Mouse (Mus musculus) kidney, adult 2 months (tissue): Measurements from ENCODE around the gene Fam178b. TPM values are rescaled to one million over a fixed set of nuclear protein-coding genes. Genes with fewer than 3 reads are reported as not detected.

Source experiments
- DNase-seq: peaks from one replicate; pipeline ENCODE4 v3.0.0; 2021
- H3K27ac ChIP-seq: fragments of 200-500 bp; 2 replicates; pipeline ENCODE4 v1.5.1; 2012; ENCODE audit warnings: low read depth, low read length, control low read depth, inconsistent platforms; ENCODE audit not compliant: insufficient read depth
- H3K27me3 ChIP-seq: fragments of 200-500 bp; replicated peaks from 2 replicates; pipeline ENCODE4 v1.6.1; 2012; ENCODE audit warnings: mild to moderate bottlenecking, moderate library complexity, low read length, inconsistent platforms; ENCODE audit not compliant: control insufficient read depth, insufficient read depth
- H3K36me3 ChIP-seq: fragments of 200-500 bp; 2 replicates; pipeline ENCODE4 v1.6.1; 2012; ENCODE audit warnings: mild to moderate bottlenecking, moderate library complexity, low read length, inconsistent platforms; ENCODE audit not compliant: control insufficient read depth, insufficient read depth
- H3K4me1 ChIP-seq: fragments of 200-500 bp; 2 replicates; pipeline ENCODE4 v1.6.1; 2011; ENCODE audit warnings: low read length; ENCODE audit not compliant: control insufficient read depth, insufficient read depth
- H3K4me3 ChIP-seq: fragments of 200-500 bp; 2 replicates; pipeline ENCODE4 v1.5.1; 2011; ENCODE audit warnings: mild to moderate bottlenecking, low read depth, low read length, control low read depth; ENCODE audit not compliant: insufficient read depth
- CTCF ChIP-seq: fragments of 200-500 bp; conservative IDR thresholded peaks from 2 replicates; pipeline ENCODE4 v1.5.1; 2011; ENCODE audit warnings: low read depth, mild to moderate bottlenecking, control low read depth, low read length, moderate library complexity, mixed read lengths; ENCODE audit not compliant: insufficient read depth, insufficient read length
- POLR2A ChIP-seq: fragments of 200-500 bp; IDR thresholded peaks from one replicate; pipeline ENCODE4 v1.6.1; 2011; ENCODE audit warnings: low read depth, low read length, control low read depth
- WGBS: fragments of 180-500 bp; shearing (Covaris S2); methylation state at CpG from one replicate; pipeline ENCODE4 v1.1.7; 2018; 5-methylcytosine and 5-hydroxymethylcytosine counted together
- polyA plus RNA-seq: library from polyadenylated mRNA; depleted of rRNA; stranded (reverse); fragments of >200 nt; gene quantifications from 2 replicates; pipeline ENCODE4 v1.2.3, GENCODE M21; 2012

Fam178b gene
- polyA plus RNA-seq, 1 experiment = 1.1 TPM

DNA sequence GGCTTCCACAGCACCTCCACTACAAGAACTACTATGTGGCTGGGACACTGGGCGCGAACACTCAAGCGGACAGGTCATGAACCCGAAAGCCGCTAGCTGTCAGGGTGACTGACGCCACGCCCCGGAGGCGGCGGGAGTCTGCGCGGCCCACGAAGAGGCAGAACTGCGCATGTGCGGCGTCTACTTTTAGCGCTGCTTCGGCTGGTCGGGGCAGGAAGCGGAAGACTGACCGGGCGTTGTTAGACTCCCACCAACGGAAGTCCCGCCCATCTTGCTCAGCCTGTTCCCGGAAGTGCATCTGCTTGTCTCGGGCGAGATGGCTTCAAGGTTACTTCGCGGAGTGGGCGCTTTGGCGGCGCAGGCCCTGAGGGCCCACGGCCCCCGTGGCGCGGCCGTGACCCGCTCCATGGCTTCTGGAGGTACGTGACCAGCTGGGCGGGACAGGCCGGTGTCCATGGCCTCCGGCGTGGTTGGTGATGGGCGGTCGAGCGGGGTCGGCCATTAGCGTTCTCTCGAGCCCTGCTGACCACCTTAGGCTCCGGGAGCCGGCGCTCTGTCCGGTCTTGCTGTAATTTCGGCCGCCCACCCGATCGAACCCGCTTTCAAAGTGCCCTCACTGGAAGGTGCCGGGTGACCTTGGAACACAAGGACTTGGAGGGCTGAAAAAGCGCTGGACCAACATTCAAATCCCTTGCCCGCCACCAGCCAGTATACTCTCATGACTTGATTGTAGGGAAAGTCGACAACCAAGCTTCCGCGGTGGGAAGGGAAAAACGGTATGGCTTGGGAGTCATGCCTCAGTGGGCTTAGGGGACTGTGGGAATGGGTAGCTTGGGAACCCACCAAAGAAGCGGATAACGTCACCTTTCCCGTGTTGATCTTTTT, 8.5 kb upstream of the Fam178b start, which contains the start of gene Cox5b:
Gene Cox5b, plus strand, starts transcription at position 179 of the 885 bp plus-strand sequence.
- under 1% methylated on average over 68 of the region's 68 CpGs for WGBS
- no peak for TF ChIP-seq CTCF
- peak; percentile 59 for TF ChIP-seq POLR2A
- peak; percentile 99 for DNase-seq
- Histone ChIP-seq H3K4me3 (peak within 1 kb of the TSS; percentile 88), H3K4me1 (peaks cover 3% of the 10 kb centered on the region; the same call in 1 of the 2 replicates), H3K27me3 (no peaks in the 10 kb centered on the region), H3K36me3 (no peaks in the 10 kb centered on the region), H3K27ac (peak within 1 kb of the TSS; percentile 92)

GRCm38 (mm10) chr1:36690671-36691235, 7.8 kb upstream of the Fam178b start:
- Histone ChIP-seq H3K27ac (peak overlapping the region; percentile 56), H3K36me3 (no peaks in the 10 kb centered on the region), H3K4me1 (peaks cover 3% of the 10 kb centered on the region; the same call in 1 of the 2 replicates), H3K4me3 (peak overlapping the region; percentile 88), H3K27me3 (no peaks in the 10 kb centered on the region)
- DNase-seq = no peak
- TF ChIP-seq POLR2A = no peak
- no peak for TF ChIP-seq CTCF
- 55% methylated on average over 11 of the region's 11 CpGs for WGBS

- H3K36me3 ChIP-seq = no peaks in the 10 kb centered on the region
- TF ChIP-seq CTCF (peak; percentile 93), POLR2A (no peak)
These were observed 956 bp upstream of the Fam178b start for GRCm38 (mm10) chr1:36683810-36684467.

DNA sequence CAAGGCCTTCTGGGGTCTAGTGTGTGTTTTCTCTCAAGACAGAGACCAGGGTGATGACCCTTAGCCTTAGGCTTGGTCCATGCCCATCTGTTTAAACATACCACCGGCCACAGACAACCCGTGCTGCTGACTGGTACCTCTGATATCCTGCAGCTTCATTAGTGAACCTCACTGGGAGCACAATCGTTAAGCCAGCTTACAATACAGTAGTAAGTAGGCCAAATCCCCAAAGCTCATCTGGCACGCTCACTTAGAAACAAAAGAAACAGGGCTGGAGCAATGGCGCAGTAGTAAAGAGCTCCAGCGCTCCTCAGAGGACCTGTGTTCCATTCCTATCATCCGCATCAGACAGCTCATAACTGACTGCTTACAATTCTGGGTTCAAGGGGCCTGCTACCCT, 2.1 kb downstream of the Fam178b start:
- no peak for TF ChIP-seq POLR2A
- TF ChIP-seq CTCF = no peak
- Histone ChIP-seq H3K36me3 (no peaks in the 10 kb centered on the region), H3K4me1 (no peaks in the 10 kb centered on the region), H3K27me3 (no peaks in the 10 kb centered on the region), H3K27ac (no peak overlapping the region), H3K4me3 (no peak overlapping the region)
- no peak for DNase-seq
- 87% methylated on average over 7 of the region's 7 CpGs for WGBS

More at GRCm38 (mm10) chr1:36683810-36684467, 956 bp upstream of the Fam178b start:
- H3K4me1 ChIP-seq = no peaks in the 10 kb centered on the region
- 8% methylated on average over 13 of the region's 13 CpGs for WGBS
- no peak overlapping the region for H3K27ac ChIP-seq
- DNase-seq = peak; percentile 89
- no peaks in the 10 kb centered on the region for H3K27me3 ChIP-seq
- H3K4me3 ChIP-seq = no peak overlapping the region

DNA sequence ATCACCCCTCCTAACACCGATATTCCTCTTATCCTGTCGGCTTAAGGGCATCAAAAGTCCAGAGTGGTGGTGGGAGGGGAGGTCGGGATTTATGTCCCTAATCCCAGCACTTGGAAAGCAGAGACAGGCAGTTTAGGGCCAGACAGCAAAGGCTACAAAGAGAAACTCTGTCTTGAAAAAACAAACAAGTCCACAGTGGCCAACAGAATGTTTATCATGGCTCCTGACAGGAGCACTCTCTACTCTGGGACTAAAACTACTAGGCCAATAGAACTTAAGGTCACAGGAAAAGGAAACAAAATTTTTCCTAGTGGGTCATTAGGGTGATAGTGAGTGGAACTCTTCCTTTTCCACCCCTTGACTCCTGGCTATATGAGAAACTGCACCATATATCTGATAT, 8.0 kb downstream of the Fam178b start:
- Histone ChIP-seq H3K27ac (no peak overlapping the region), H3K4me1 (no peaks in the 10 kb centered on the region), H3K36me3 (no peaks in the 10 kb centered on the region), H3K27me3 (no peaks in the 10 kb centered on the region), H3K4me3 (no peak overlapping the region)
- TF ChIP-seq CTCF (no peak), POLR2A (no peak)
- peak; percentile 17 for DNase-seq
- WGBS = 18% methylated on average over 3 of the region's 3 CpGs

- Histone ChIP-seq H3K4me1 (no peaks in the 10 kb centered on the region), H3K36me3 (no peaks in the 10 kb centered on the region), H3K4me3 (no peak overlapping the region), H3K27me3 (no peaks in the 10 kb centered on the region), H3K27ac (no peak overlapping the region)
- WGBS = 54% methylated on average over 16 of the region's 16 CpGs
- TF ChIP-seq POLR2A (no peak), CTCF (no peak)
- no peak for DNase-seq
These were observed 10.2 kb downstream of the Fam178b start for GRCm38 (mm10) chr1:36672648-36673350.

DNA sequence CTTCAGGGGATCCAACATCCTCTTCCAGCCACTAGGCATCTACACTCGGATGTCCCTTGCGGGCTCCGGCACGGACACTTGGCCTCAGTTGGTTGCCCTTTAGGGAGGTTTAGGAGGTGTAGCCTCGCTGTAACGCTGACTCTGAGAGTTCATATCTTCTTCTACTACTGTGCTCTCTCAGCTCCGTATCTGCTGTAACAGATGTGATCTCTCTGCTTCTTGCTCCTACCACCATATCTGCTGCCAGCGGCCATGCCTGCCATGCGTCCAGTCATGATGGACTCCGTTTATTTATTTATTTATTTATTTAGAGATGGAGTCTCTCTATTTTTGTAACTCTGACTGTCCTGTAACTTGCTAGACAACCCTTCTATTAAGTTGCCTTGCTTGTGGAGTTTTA, 11.7 kb downstream of the Fam178b start:
- Histone ChIP-seq H3K27me3 (no peaks in the 10 kb centered on the region), H3K4me3 (no peak overlapping the region), H3K4me1 (no peaks in the 10 kb centered on the region), H3K36me3 (no peaks in the 10 kb centered on the region), H3K27ac (no peak overlapping the region)
- no peak for DNase-seq
- WGBS = 94% methylated on average over 10 of the region's 10 CpGs
- TF ChIP-seq POLR2A = no peak
- no peak for TF ChIP-seq CTCF
